Mouse (Mus musculus): Measurements from ENCODE around the gene Themis3.

- TF ChIP-seq CTCF (IDR thresholded peaks at IDR 0.05; ENCODE audit: insufficient read depth, low read depth, low read length) (no peak), POLR2A (IDR thresholded peaks at IDR 0.05; ENCODE audit: insufficient read depth, low read depth, low read length) (no peak)
Measured at GRCm38 (mm10) chr17:66550486-66550885, 43.9 kb downstream of the Themis3 start.

All from olfactory bulb, adult 2 months (tissue).